Mouse (Mus musculus): Measurements from ENCODE around the gene Cdk6.
"Not testable (repeated sequence)": the region's sequence is repeated elsewhere in the genome, so short reads cannot be mapped to it uniquely, and the experiment has no call there.

Cdk6 gene

GRCm38 (mm10) chr5:3341111-3341911, at the start of gene Cdk6:
TSS of gene Cdk6 (plus strand) at chr5:3341485.
- peak in 1 of 2 experiments; percentile 23 for DNase-seq (ENCODE audit: low spot score in 2 of 2)

GRCm38 (mm10) chr5:3293666-3294065, 47.6 kb upstream of the Cdk6 start:
- DNase-seq (ENCODE audit: low spot score in 2 of 2) = no peak

- no peak for DNase-seq (ENCODE audit: low spot score in 2 of 2)
Measured at GRCm38 (mm10) chr5:3300801-3301457, 40.4 kb upstream of the Cdk6 start.

GRCm38 (mm10) chr5:3301535-3301934, 39.8 kb upstream of the Cdk6 start:
- no peak for DNase-seq (ENCODE audit: low spot score in 2 of 2)

GRCm38 (mm10) chr5:3303876-3304275, 37.4 kb upstream of the Cdk6 start:
- DNase-seq (ENCODE audit: low spot score in 2 of 2) = no peak

GRCm38 (mm10) chr5:3306146-3306545, 35.1 kb upstream of the Cdk6 start:
- no peak for DNase-seq (ENCODE audit: low spot score in 2 of 2)

- no peak for DNase-seq (ENCODE audit: low spot score in 2 of 2)
Measured at GRCm38 (mm10) chr5:3309122-3309521, 32.2 kb upstream of the Cdk6 start.

GRCm38 (mm10) chr5:3309587-3309986, 31.7 kb upstream of the Cdk6 start:
- DNase-seq (ENCODE audit: low spot score in 2 of 2) = no peak

GRCm38 (mm10) chr5:3311156-3311555, 30.1 kb upstream of the Cdk6 start:
- not testable (repeated sequence) for DNase-seq (ENCODE audit: low spot score in 2 of 2)

- DNase-seq (ENCODE audit: low spot score in 2 of 2) = not testable (repeated sequence)
Measured at GRCm38 (mm10) chr5:3317724-3318123, 23.6 kb upstream of the Cdk6 start.

GRCm38 (mm10) chr5:3320225-3320624, 21.1 kb upstream of the Cdk6 start:
- no peak for DNase-seq (ENCODE audit: low spot score in 2 of 2)

- no peak for DNase-seq (ENCODE audit: low spot score in 2 of 2)
Measured at GRCm38 (mm10) chr5:3322052-3322451, 19.2 kb upstream of the Cdk6 start.

- DNase-seq (ENCODE audit: low spot score in 2 of 2) = no peak
Measured at GRCm38 (mm10) chr5:3324116-3324515, 17.2 kb upstream of the Cdk6 start.

- DNase-seq (ENCODE audit: low spot score in 2 of 2) = no peak
Measured at GRCm38 (mm10) chr5:3329361-3329760, 11.9 kb upstream of the Cdk6 start.

GRCm38 (mm10) chr5:3330932-3331331, 10.4 kb upstream of the Cdk6 start:
- DNase-seq (ENCODE audit: low spot score in 2 of 2) = no peak

- DNase-seq (ENCODE audit: low spot score in 2 of 2) = not testable (repeated sequence)
Measured at GRCm38 (mm10) chr5:3333019-3333418, 8.3 kb upstream of the Cdk6 start.

GRCm38 (mm10) chr5:3340340-3341058, 786 bp upstream of the Cdk6 start:
- not testable (repeated sequence) for DNase-seq (ENCODE audit: low spot score in 2 of 2)

GRCm38 (mm10) chr5:3341931-3342770, 866 bp downstream of the Cdk6 start:
- DNase-seq (ENCODE audit: low spot score in 2 of 2) = peak; percentile 16 to 28

- DNase-seq (ENCODE audit: low spot score in 2 of 2) = peak in 1 of 2 experiments; percentile 13
Measured at GRCm38 (mm10) chr5:3342771-3343565, 1.7 kb downstream of the Cdk6 start.

GRCm38 (mm10) chr5:3343566-3344080, 2.3 kb downstream of the Cdk6 start:
- peak in 1 of 2 experiments; percentile 47 for DNase-seq (ENCODE audit: low spot score in 2 of 2)
